In the genomic region with DNA sequence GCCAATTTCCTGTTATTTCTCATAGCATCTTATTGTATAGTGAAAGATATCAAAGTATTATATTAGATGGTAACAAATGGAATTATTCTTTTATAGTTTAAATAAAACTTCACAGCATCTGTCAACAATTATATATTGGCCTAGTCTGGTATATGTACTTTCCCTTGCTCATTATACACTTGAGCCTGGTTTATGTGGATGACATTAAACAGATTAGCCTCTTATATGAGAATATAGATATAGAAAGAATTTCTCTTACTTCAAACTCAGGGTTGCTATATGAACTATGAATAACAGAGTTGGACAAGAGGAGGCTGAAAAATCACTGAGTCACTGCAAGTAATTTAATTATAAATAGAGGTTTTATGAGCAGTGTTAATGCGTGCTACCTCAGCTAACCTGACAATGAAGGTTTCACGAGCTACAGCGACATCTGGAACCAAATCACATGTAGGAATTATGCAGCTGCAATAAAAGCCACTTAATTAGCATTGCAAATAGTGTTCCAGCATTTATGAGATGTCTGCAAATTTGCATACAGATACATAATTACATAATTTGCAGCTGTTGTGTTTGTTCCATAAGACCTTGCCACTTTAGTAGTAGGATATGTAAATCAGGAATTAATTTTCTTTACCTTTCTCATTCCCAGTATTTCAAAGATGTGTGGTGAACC, we compare ENCODE assay signal across 22 mouse cellular contexts.
A peak's percentile ranks its signal among the peaks of the same experiment; 100 is the strongest.
DNase-seq lines count a peak whose midpoint lies in the region; ATAC-seq lines count a peak whose summit lies in the region.
"Had no signal": no experiment of that assay in that cellular context is flagged by ENCODE, and none has a peak within 500 bp of the region (broad histone marks: within the 10 kb centered on the region; RNA-seq: fewer than 3 reads in every experiment).

No protein-coding gene starts in this region.

- peak; percentile 56; the same call in 1 of the 2 replicates for ATAC-seq in hindbrain, embryonic 12.5 days (ENCODE audit: low FRiP score)
- no peak; the same call in 1 of the 2 replicates for ATAC-seq in hindbrain, embryonic 11.5 days (ENCODE audit: low FRiP score)
- ATAC-seq in neural tube, embryonic 12.5 days (ENCODE audit: low FRiP score, low read depth): peak; percentile 82
- ATAC-seq: intestine, embryonic 16.5 days; liver, postnatal 0 days; lung, postnatal 0 days had no signal

- H3K36me3 ChIP-seq in hindbrain, embryonic 12.5 days: no peaks in the 10 kb centered on the region
- no peaks in the 10 kb centered on the region for H3K36me3 ChIP-seq in hindbrain, embryonic 11.5 days (ENCODE audit: control insufficient read depth, insufficient read depth, low read length)
- H3K36me3 ChIP-seq in neural tube, embryonic 12.5 days: no peaks in the 10 kb centered on the region

- no peak for DNase-seq in hindbrain, embryonic 11.5 days (ENCODE audit: low spot score)
- DNase-seq in neural tube, embryonic 10.5 days (ENCODE audit: extremely low spot score, low spot score): no peak
- peak; percentile 27 for DNase-seq in forelimb bud, embryonic 11.5 days (ENCODE audit: low read depth, low spot score)
- no peak for DNase-seq in kidney, adult 8-10 months
- no peak for DNase-seq in layer of hippocampus, adult 8-10 months (ENCODE audit: low spot score in 2 of 2)
- DNase-seq: adrenal gland, adult 2 months; B cell, adult 2 months; cerebellum, adult 18-20 months; cerebellum, postnatal 14 days; gastrocnemius, postnatal 10 days; heart, adult 11 months; kidney, postnatal 25 days; layer of hippocampus, postnatal 36 days; liver, postnatal 0 days had no signal

- no peaks in the 10 kb centered on the region for H3K4me1 ChIP-seq in hindbrain, embryonic 12.5 days
- H3K4me1 ChIP-seq in hindbrain, embryonic 11.5 days (replicated peaks; ENCODE audit: control insufficient read depth, insufficient read depth, low read length): no peaks in the 10 kb centered on the region
- H3K4me1 ChIP-seq in neural tube, embryonic 12.5 days: no peaks in the 10 kb centered on the region

- H3K4me2 ChIP-seq in hindbrain, embryonic 12.5 days (replicated peaks): no peak overlapping the region
- H3K4me2 ChIP-seq in hindbrain, embryonic 11.5 days (replicated peaks; ENCODE audit: low read depth, low read length): no peak overlapping the region
- H3K4me2 ChIP-seq in neural tube, embryonic 12.5 days (replicated peaks): no peak overlapping the region
- H3K4me2 ChIP-seq: heart, embryonic 11.5 days had no signal

- no peak overlapping the region for H3K4me3 ChIP-seq in hindbrain, embryonic 12.5 days
- no peak overlapping the region for H3K4me3 ChIP-seq in hindbrain, embryonic 11.5 days (ENCODE audit: low read depth, low read length)
- no peak overlapping the region for H3K4me3 ChIP-seq in neural tube, embryonic 12.5 days
- H3K4me3 ChIP-seq: layer of hippocampus, adult 2 months; myocyte had no signal

- H3K27me3 ChIP-seq in hindbrain, embryonic 12.5 days: no peaks in the 10 kb centered on the region
- no peaks in the 10 kb centered on the region for H3K27me3 ChIP-seq in hindbrain, embryonic 11.5 days (ENCODE audit: control insufficient read depth, insufficient read depth, low read length)
- H3K27me3 ChIP-seq in neural tube, embryonic 12.5 days (replicated peaks): no peaks in the 10 kb centered on the region

- H3K27ac ChIP-seq in hindbrain, embryonic 12.5 days: no peak overlapping the region
- no peak overlapping the region for H3K27ac ChIP-seq in hindbrain, embryonic 11.5 days (ENCODE audit: low read depth, low read length)
- no peak overlapping the region for H3K27ac ChIP-seq in neural tube, embryonic 12.5 days
- H3K27ac ChIP-seq: layer of hippocampus, adult 2 months; macrophage had no signal

- H3K9me3 ChIP-seq in hindbrain, embryonic 12.5 days (replicated peaks): no peaks in the 10 kb centered on the region
- no peaks in the 10 kb centered on the region for H3K9me3 ChIP-seq in hindbrain, embryonic 11.5 days (ENCODE audit: control insufficient read depth, low read length)
- H3K9me3 ChIP-seq in neural tube, embryonic 12.5 days: no peaks in the 10 kb centered on the region

- H3K9ac ChIP-seq in hindbrain, embryonic 12.5 days: no peak overlapping the region
- H3K9ac ChIP-seq in hindbrain, embryonic 11.5 days (ENCODE audit: low read depth, low read length): no peak overlapping the region
- H3K9ac ChIP-seq in neural tube, embryonic 12.5 days: no peak overlapping the region
- H3K9ac ChIP-seq: liver, postnatal 0 days had no signal

- 63% methylated on average over 3 of the region's 3 CpGs for WGBS in hindbrain, embryonic 12.5 days
- 72% methylated on average over 3 of the region's 3 CpGs for WGBS in hindbrain, embryonic 11.5 days
- 58% methylated on average over 3 of the region's 3 CpGs for WGBS in neural tube, embryonic 12.5 days
